Mouse (Mus musculus): ENCODE data around the gene Ptprj. TPM values are rescaled to one million over a fixed set of nuclear protein-coding genes. Genes with fewer than 3 reads are reported as not detected.
"Not testable (repeated sequence)": the region's sequence is repeated elsewhere in the genome, so short reads cannot be mapped to it uniquely, and the experiment has no call there.

Ptprj gene
- polyA plus RNA-seq, 1 experiment from 2014 or later = 5.4 TPM

DNA sequence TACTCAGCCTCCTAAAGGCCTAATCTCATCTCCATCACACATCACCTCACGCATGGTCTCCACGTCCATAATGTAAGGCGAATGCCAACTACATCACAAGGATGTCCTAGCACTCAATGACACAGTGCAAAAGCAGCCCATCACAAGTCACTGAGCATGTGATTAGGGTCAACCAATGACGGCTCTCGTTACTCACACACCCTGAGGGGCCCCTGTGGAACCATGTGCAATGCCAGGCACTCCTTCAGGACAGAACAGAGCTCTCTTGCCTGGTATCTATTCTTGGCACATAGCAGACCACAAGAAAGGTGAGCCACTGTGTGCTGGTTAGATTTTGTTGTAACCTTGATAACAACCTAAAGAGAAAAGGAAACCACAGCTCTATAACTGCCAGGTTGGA is 116.7 kb downstream of the Ptprj start:
- Histone ChIP-seq H3K9ac (no peak overlapping the region), H3K4me1 (ENCODE audit: insufficient read depth) (no peaks in the 10 kb centered on the region), H3K27me3 (ENCODE audit: insufficient read depth, low read length) (no peaks in the 10 kb centered on the region), H3K4me2 (no peak overlapping the region), H3K36me3 (ENCODE audit: insufficient read depth) (peaks cover 15% of the 10 kb centered on the region; the same call in 1 of the 2 replicates), H3K9me3 (ENCODE audit: low read depth, low read length) (no peaks in the 10 kb centered on the region), H3K27ac (ENCODE audit: low read depth) (no peak overlapping the region), H3K4me3 (ENCODE audit: low read depth, low read length) (no peak overlapping the region)
- 91% methylated on average over 5 of the region's 5 CpGs for WGBS
- DNase-seq (no peak), ATAC-seq (ENCODE audit: insufficient read depth) (no peak)
- no peak for TF ChIP-seq CTCF (IDR thresholded peaks at IDR 0.05; ENCODE audit: low read depth)

DNA sequence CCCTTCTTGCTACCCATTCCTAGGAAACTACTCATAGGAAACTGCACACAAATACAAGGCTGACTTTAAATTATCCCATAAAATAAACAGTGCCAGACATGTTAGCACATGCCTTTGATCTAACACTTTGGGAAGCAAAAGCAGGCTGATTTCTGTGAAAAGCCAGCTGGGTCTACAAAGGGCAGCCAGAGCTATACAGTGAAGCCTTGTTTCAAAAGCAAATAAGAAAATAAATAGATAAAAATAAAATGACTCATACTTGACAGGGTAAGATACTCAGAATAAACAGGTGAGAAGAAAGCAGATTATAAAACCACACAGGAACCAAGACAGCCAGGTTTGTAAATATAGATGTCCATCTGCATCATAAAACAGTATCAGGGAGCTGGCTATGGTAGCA is 118.2 kb downstream of the Ptprj start:
- Histone ChIP-seq H3K4me2 (no peak overlapping the region), H3K9me3 (ENCODE audit: low read depth, low read length) (no peaks in the 10 kb centered on the region), H3K27ac (ENCODE audit: low read depth) (no peak overlapping the region), H3K4me1 (ENCODE audit: insufficient read depth) (no peaks in the 10 kb centered on the region), H3K27me3 (ENCODE audit: insufficient read depth, low read length) (no peaks in the 10 kb centered on the region), H3K9ac (no peak overlapping the region), H3K4me3 (ENCODE audit: low read depth, low read length) (no peak overlapping the region), H3K36me3 (ENCODE audit: insufficient read depth) (peaks cover 15% of the 10 kb centered on the region; the same call in 1 of the 2 replicates)
- DNase-seq (no peak), ATAC-seq (ENCODE audit: insufficient read depth) (0 out of 2 replicates have a peak, but pooled peaks have one; percentile 2)
- no peak for TF ChIP-seq CTCF (IDR thresholded peaks at IDR 0.05; ENCODE audit: low read depth)

DNA sequence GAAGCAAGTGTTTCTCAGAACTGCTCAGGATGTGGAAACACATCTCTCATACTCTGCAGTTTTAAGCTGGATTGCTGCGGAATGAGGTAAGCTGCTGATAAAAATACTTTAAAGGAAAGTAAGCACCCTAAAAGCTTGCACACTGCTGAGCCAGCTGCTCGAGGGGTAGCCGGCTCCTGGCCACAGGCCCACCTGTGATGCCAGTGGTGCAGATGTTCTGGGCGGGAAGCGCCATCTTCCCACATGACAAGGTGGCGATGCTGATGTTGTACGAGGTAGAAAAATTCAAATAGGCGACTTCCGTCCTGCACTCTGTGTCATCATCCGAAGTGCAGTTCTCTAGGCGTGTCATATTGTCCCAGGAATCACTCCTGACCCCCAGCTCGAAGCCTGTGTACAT is 122.5 kb downstream of the Ptprj start:
- Histone ChIP-seq H3K36me3 (ENCODE audit: insufficient read depth) (peaks cover 26% of the 10 kb centered on the region; the same call in 1 of the 2 replicates), H3K4me3 (ENCODE audit: low read depth, low read length) (no peak overlapping the region)
- WGBS = 83% methylated on average over 12 of the region's 12 CpGs

DNA sequence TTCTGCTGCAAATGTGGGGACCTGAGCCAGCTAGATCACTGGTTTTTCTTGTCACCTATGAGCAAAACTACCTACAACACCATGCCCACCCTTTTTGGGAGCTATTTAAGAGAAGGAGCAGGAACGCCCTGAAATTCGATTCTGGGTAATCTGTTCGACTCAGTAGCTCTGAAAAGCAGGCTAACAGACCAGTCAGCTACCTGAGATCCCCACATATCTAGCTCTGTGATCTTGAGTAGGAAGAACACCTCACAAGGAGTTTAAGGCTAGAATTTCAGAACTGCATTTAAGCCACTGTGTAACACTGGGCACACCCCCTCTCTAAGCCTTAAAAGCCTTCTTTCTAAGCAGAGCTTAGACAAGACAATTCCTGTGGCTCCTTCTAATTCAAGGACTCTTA is 128.1 kb downstream of the Ptprj start:
- no peaks in the 10 kb centered on the region for H3K9me3 ChIP-seq (ENCODE audit: low read depth, low read length)
- 75% methylated on average over 3 of the region's 3 CpGs for WGBS
- no peak overlapping the region for H3K4me2 ChIP-seq
- no peak overlapping the region for H3K27ac ChIP-seq (ENCODE audit: low read depth)
- ATAC-seq (ENCODE audit: insufficient read depth) (no peak), DNase-seq (no peak)
- H3K36me3 ChIP-seq (ENCODE audit: insufficient read depth) = peaks cover 11% of the 10 kb centered on the region; the same call in 1 of the 2 replicates
- no peak overlapping the region for H3K9ac ChIP-seq
- no peak overlapping the region for H3K4me3 ChIP-seq (ENCODE audit: low read depth, low read length)
- H3K27me3 ChIP-seq (ENCODE audit: insufficient read depth, low read length) = no peaks in the 10 kb centered on the region
- no peak for TF ChIP-seq CTCF (IDR thresholded peaks at IDR 0.05; ENCODE audit: low read depth)
- no peaks in the 10 kb centered on the region for H3K4me1 ChIP-seq (ENCODE audit: insufficient read depth)

More for the DNA sequence above, 122.5 kb downstream of the Ptprj start:
- TF ChIP-seq CTCF (IDR thresholded peaks at IDR 0.05; ENCODE audit: low read depth) = no peak
- DNase-seq (no peak), ATAC-seq (ENCODE audit: insufficient read depth) (no peak)
- H3K9ac ChIP-seq = no peak overlapping the region
- no peak overlapping the region for H3K27ac ChIP-seq (ENCODE audit: low read depth)
- H3K27me3 ChIP-seq (ENCODE audit: insufficient read depth, low read length) = no peaks in the 10 kb centered on the region
- H3K4me2 ChIP-seq = no peak overlapping the region
- H3K4me1 ChIP-seq (ENCODE audit: insufficient read depth) = no peaks in the 10 kb centered on the region
- H3K9me3 ChIP-seq (ENCODE audit: low read depth, low read length) = no peaks in the 10 kb centered on the region

DNA sequence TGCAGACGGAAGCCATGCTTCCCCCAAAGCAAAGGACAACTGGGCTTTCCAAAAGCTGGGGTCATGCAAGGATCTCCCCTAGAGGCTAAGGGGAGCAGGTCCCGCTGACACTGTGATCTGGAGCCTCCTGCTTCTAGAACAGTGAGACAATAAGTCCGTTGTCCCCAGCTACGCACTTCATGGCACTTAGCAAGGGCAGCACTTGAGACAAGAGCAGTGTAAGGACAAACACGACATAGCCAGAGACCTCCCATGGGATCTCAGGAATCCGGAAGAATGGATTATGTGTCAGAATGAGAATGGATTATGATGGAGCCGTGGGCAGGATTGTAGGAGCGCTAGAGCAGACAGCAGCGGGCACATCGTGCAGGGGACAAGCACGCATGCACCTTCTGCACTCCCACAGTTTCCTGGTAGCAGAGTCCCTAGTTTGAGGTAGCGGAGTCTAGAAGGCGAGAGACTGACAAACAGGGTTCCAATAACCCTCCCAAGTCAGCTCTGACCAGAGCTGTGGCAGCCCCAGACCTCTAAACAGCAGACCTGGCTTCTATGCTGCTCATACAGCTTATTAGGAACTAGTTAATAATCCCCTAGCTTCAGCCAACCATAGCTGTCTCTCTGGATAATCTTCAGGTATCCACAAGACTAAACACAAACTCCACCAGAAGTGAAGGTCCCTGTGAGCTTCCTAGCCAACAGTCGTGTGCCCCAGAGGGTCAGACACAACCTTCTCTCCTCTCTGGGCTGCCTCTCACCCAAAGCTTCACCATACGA is 131.3 kb downstream of the Ptprj start:
- ATAC-seq (ENCODE audit: insufficient read depth) (peak; percentile 85), DNase-seq (peak; percentile 61)

DNA sequence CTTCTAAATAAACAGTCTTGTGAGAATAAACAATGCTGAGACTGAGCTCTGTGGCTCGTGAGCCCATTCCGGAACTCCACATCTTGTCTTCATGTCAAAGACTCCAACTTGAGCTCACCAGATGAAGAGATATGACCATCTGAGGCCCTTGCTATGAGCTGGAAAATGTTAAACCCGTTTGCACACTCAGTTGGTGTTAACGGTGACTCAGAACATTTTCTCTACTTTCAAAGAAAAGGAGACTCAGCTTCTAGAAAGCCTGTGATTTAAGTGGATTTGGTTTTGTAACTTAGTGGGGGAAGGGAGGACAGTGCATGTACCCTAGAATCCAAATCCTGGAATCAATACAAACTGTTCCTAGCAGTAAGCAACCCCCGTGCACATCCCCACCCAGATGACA is 136.6 kb downstream of the Ptprj start:
- no peaks in the 10 kb centered on the region for H3K36me3 ChIP-seq (ENCODE audit: insufficient read depth)
- 70% methylated on average over 5 of the region's 5 CpGs for WGBS

More for the DNA sequence above, 131.3 kb downstream of the Ptprj start:
- no peak overlapping the region for H3K9ac ChIP-seq
- no peak overlapping the region for H3K4me2 ChIP-seq
- H3K27me3 ChIP-seq (ENCODE audit: insufficient read depth, low read length) = no peaks in the 10 kb centered on the region
- H3K27ac ChIP-seq (ENCODE audit: low read depth) = no peak overlapping the region
- peaks cover 7% of the 10 kb centered on the region; the same call in 1 of the 2 replicates for H3K36me3 ChIP-seq (ENCODE audit: insufficient read depth)
- H3K4me1 ChIP-seq (ENCODE audit: insufficient read depth) = no peaks in the 10 kb centered on the region
- no peak overlapping the region for H3K4me3 ChIP-seq (ENCODE audit: low read depth, low read length)
- 64% methylated on average over 15 of the region's 15 CpGs for WGBS
- no peaks in the 10 kb centered on the region for H3K9me3 ChIP-seq (ENCODE audit: low read depth, low read length)
- TF ChIP-seq CTCF (IDR thresholded peaks at IDR 0.05; ENCODE audit: low read depth) = no peak

DNA sequence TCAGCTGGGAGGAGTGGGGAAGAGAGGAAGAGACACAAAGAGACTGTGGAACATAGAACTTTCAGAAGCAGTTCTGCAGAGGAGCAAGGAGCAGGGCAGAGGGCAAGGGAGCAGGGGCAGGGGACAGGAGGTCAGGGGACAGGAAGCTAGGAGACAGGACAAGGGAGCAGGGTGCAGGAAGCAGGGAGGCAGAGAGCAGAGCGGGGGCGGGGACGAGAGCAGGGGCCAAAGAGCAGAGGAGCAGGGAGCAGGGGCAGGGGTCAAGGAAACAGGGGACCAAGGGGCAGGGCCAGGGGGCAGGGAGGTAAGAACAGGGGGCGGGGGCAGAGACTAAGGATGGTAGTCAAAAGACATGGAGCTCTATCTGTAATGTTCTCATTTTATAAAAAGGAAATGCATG is 138.6 kb downstream of the Ptprj start:
- not testable (repeated sequence) for H3K36me3 ChIP-seq (ENCODE audit: insufficient read depth); H3K4me3 ChIP-seq (ENCODE audit: low read depth, low read length); ATAC-seq (ENCODE audit: insufficient read depth); DNase-seq; H3K4me1 ChIP-seq (ENCODE audit: insufficient read depth); H3K9ac ChIP-seq; H3K4me2 ChIP-seq; H3K27ac ChIP-seq (ENCODE audit: low read depth); H3K9me3 ChIP-seq (ENCODE audit: low read depth, low read length); H3K27me3 ChIP-seq (ENCODE audit: insufficient read depth, low read length)
- 61% methylated on average over 4 of the region's 4 CpGs for WGBS

More for the DNA sequence above, 136.6 kb downstream of the Ptprj start:
- Histone ChIP-seq H3K4me2 (no peak overlapping the region), H3K27me3 (ENCODE audit: insufficient read depth, low read length) (no peaks in the 10 kb centered on the region), H3K9ac (no peak overlapping the region), H3K27ac (ENCODE audit: low read depth) (no peak overlapping the region), H3K4me1 (ENCODE audit: insufficient read depth) (no peaks in the 10 kb centered on the region), H3K4me3 (ENCODE audit: low read depth, low read length) (no peak overlapping the region), H3K9me3 (ENCODE audit: low read depth, low read length) (no peaks in the 10 kb centered on the region)
- ATAC-seq (ENCODE audit: insufficient read depth) = no peak
- TF ChIP-seq CTCF (IDR thresholded peaks at IDR 0.05; ENCODE audit: low read depth) = no peak
- no peak for DNase-seq

DNA sequence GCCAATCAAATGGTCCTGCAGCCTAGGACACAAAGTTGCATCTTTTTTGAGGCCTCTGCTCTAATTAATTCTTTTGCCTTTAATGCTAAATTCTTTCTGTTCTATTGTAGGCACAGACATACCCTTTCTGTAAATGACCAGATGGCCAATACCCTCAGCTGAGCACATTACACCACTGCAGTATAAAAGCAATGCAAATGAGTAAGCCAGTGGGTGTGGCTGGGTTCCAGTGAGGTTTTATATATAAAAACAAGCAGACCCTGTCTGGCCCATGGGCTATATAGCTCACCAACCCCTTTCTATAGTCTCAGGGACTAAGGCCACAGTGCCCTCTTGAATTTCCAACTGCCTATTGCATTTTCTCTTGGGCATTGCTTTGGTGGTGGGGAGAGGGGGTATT is 140.3 kb downstream of the Ptprj start:
- DNase-seq; H3K9me3 ChIP-seq (ENCODE audit: low read depth, low read length); H3K4me2 ChIP-seq; ATAC-seq (ENCODE audit: insufficient read depth); H3K27me3 ChIP-seq (ENCODE audit: insufficient read depth, low read length); H3K4me3 ChIP-seq (ENCODE audit: low read depth, low read length); H3K36me3 ChIP-seq (ENCODE audit: insufficient read depth); H3K27ac ChIP-seq (ENCODE audit: low read depth); H3K4me1 ChIP-seq (ENCODE audit: insufficient read depth); H3K9ac ChIP-seq: not testable (repeated sequence)

DNA sequence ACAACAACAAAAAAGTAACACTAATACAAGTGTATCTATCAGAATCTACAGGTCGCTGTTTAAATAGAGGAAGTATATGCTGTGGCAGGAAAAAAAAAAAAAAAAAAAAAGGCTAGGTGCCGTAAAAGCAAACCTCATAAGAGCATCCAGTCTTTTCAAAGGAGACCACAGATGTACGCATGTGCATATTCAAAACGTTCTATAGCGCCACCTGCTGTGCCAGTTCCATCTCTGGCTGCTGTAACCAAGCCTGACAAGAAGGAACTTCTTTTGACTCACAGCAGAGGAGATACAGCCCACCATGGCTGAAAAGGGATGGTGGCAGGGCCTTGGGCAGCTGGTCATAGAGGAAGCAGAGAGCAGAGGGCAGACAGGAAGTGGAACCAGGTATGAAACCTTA is 143.0 kb downstream of the Ptprj start:
- not testable (repeated sequence) for ATAC-seq (ENCODE audit: insufficient read depth); H3K27ac ChIP-seq (ENCODE audit: low read depth); H3K4me2 ChIP-seq; H3K4me3 ChIP-seq (ENCODE audit: low read depth, low read length); H3K27me3 ChIP-seq (ENCODE audit: insufficient read depth, low read length); H3K36me3 ChIP-seq (ENCODE audit: insufficient read depth); H3K9me3 ChIP-seq (ENCODE audit: low read depth, low read length); DNase-seq; H3K9ac ChIP-seq; H3K4me1 ChIP-seq (ENCODE audit: insufficient read depth)
- WGBS = 88% methylated on average over 1 of the region's 5 CpGs

DNA sequence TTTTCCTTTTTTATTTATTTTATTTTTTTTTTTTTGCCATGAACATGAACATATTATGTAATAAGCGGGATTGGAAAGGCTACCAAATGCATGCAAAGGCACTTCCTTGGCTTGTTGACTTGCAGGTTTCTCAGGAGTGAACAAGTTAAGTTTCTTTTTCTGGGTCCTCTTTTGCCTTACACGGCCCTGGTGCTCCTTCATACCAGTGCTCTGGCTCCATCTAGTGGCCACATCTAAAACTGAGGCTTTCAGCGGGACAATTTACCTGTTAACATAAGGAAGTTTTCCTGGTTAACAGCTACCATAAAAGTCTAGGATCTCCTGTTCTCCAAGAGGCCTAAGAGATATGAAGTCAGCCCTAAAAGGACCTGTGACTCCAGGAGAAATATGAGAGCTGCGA is 150.7 kb downstream of the Ptprj start:
- H3K27me3 ChIP-seq (ENCODE audit: insufficient read depth, low read length); H3K9me3 ChIP-seq (ENCODE audit: low read depth, low read length); H3K36me3 ChIP-seq (ENCODE audit: insufficient read depth); H3K4me2 ChIP-seq; H3K9ac ChIP-seq; H3K27ac ChIP-seq (ENCODE audit: low read depth); H3K4me3 ChIP-seq (ENCODE audit: low read depth, low read length); H3K4me1 ChIP-seq (ENCODE audit: insufficient read depth); DNase-seq: not testable (repeated sequence)
- ATAC-seq (ENCODE audit: insufficient read depth) = peak; percentile 47; the same call in 1 of the 2 replicates
- WGBS = no CpG with 5 or more reads among the region's 4 CpGs

All from lung, embryonic 14.5 days (tissue).